Mouse (Mus musculus): ENCODE measurements at regions not wholly inside any gene's neighbourhood (a gene's known extent, or its start where the extent isn't known, plus 50 kb on each side); places are given as distances from the start of the nearest gene placed in this dataset.
"Not testable (repeated sequence)": the region's sequence is repeated elsewhere in the genome, so short reads cannot be mapped to it uniquely, and the experiment has no call there.

DNA sequence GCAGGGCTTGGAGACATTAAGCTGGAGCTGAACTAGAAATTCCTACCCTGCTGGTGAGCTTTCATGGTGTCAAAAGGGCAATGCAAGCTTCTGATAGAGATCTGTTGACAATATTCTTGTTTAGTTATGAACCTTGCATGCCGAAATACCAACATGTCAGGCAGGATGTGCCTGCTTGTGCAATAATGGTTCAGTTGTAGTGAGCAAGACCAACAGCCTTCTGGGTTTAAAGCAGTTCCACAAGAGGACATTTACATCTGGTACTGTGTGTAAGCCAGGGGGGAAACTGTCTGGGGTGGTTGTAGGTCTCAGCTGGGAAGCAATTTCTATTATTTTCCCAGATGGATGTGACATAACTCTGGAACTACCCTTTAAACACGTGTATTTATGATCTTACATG is 987.6 kb upstream of the Gm38303 start:
- no peak for DNase-seq (ENCODE audit: extremely low read depth, low read depth)

DNA sequence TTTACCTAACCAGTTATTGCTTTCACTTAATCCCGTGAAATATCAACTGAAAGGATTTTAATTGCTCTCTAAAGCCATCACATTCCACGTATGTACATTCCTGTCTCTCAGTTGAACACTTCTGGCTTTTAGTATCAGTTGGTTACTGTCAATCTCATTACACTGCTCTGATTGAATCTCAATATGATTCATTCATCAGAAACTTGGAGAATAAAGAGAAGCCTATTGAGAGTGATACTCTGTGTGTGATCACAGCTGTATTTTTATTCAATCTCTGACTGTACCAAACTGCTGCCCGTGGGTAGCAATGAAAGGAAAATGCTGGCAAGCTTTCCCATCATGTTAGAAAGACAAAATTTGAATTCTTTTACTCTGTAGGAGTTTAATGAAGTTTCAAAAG is 957.5 kb upstream of the Gm38303 start:
- DNase-seq (ENCODE audit: extremely low read depth, low read depth) = no peak

DNA sequence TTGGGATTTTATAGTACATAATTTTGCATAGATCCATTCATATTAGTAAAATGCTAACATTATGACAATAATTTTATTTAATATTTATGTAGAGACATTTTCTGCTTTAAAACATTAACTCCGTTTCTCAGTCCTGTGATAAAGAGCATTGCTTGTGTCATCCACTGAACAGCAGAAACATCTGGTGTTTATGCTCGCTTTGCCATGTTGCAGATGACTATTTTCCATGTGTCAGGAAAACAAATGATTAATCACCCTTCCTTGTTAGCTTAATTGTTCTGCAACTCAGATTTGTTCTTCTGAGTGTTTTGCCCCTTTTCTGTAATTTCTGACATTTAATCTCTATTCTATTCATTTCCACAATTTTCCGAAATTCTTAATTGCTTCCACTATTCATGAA is 925.6 kb upstream of the Gm38303 start:
- no peak for DNase-seq (ENCODE audit: extremely low read depth, low read depth)

DNA sequence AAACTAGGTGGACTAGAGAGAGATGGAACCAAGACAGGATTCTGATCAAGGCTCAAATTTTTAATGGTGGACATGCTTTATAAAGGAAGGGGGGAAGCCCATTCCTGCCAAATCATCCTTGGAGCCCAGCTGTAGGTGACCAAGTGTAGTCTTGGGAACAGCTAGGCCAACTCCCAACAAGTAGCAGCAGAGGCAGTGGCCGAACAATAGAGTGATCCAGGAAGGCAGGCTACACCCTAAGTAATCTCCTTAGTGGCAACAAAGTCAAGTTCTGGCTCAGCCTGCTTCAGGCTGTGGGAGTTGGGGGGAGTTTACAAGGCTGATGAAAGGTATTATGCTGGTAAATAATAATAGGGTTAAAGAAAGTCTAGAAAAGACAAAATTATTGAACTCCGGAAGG is 878.5 kb upstream of the Gm38303 start:
- no peak for DNase-seq (ENCODE audit: extremely low read depth, low read depth)

DNA sequence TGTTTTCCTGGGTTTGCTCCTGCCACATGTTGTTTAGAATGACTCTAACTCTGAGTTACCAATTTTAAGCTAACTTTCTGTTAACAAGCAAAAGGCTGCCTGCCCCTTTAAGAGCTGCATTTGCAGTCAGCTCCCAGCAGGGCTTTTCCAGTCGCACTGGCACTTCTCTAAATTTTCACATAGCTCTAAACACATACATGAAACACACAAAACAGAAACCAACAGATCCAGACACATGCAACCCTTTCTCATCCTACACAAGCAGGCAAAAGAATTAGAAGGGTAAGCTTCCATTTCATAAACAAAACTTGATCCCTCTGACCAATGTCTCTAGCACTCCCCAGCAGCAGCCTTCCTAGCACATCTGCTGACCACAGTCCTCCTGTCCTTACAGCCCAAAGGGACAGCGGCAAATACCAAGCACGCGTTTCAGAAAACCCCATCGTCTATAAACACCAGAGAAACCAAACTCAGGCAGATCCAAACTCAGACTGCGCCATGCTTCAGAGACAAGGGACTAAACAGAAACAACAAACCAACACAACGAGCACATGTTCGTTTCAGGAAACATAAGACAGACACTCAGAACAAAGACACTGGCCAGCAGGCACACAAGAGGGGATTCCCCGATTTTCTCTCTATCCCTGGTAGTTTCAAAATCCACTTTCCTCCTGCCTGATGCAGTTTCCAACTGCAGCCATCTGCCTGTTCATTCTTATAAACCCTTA is 877.6 kb upstream of the Gm38303 start:
- DNase-seq (ENCODE audit: extremely low read depth, low read depth) = peak; percentile 15

DNA sequence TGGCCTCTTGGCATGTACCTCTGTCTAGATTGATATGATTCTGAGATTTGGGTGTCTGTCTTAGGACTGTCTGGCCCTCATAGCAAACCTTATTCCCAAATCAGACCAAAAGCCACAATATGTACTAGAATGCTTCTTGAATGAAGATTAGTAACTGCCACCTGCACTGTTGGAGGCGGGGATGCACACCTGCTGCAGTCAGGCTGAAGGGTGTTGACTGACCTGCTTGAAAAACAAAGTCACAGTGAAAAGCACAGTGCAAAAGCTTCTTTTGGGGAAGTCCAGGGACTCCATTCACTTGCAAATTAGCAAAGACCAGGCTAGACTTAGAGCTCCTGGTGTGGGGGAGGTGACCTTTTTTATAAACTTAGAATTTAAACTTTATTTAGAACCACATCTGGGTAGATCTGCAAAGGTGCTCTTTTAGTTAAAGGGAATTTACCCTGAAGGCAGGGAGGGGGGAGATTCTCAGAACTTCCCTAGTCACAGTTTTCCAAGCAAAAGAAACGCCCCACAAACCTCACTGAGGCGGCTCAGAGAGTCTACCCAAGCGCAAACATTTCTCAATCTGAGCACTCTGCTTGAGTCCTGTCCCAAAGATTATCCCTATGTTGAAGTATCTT is 876.9 kb upstream of the Gm38303 start:
- DNase-seq (ENCODE audit: extremely low read depth, low read depth) = not testable (repeated sequence)

DNA sequence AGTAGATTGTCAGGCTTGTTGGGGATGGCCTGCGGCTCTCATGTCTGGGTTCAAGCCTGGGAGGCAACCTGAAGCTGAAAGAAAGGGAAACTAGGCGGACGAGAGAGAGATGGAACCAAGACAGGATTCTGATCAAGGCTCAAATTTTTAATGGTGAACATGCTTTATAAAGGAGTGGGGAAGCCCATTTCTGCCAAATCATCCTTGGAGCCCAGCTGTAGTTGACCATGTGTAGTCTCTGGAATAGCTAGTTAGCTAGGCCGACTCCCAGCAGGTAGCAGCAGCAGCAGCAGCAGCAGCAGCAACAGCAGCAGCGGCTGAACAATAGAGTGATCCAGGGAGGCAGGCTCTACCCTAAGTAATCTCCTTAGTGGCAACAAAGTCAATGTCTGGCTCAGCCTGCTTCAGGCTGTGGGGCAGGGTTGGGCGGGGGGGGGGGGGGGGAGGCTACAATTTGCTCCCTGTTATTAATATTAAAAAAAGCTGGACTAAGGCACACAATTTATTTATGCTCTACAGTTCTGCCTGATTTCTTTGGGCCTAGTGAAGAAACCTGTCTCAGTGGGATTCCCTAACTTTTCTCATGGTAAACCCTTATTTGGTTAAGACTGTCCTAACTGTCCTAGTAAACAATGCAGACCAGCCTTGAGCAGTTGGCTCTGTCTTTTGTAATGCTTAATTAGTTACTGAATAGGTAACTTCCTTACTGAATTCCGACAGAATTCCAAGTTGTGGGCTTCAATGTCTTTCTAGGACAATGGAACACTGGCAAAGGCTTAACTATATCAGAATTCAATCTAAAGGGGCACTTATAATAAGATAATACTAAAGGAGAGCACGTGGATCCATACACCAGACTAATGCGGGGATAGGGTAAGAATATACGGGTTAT is 875.7 kb upstream of the Gm38303 start:
- DNase-seq (ENCODE audit: extremely low read depth, low read depth) = not testable (repeated sequence)

DNA sequence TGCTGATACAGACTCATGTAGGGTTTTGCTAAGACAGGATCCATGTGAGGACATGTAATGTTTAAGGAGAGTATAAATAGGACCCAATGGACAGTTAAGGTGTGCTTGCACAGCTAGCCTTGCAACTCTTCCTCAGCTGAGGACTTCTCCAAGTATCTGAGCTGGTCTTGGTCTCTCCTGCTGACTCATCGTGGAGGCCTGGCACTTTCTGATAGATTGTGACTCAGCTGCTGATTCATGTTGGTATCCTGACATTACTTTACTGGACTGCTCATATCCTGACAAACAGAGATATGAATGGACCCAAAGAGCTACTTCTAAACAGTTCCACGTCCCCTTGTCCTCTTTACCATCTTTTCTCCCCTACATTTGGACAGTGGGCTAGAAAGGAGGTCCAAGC is 838.5 kb upstream of the Gm38303 start:
- DNase-seq (ENCODE audit: extremely low read depth, low read depth) = peak; percentile 49

DNA sequence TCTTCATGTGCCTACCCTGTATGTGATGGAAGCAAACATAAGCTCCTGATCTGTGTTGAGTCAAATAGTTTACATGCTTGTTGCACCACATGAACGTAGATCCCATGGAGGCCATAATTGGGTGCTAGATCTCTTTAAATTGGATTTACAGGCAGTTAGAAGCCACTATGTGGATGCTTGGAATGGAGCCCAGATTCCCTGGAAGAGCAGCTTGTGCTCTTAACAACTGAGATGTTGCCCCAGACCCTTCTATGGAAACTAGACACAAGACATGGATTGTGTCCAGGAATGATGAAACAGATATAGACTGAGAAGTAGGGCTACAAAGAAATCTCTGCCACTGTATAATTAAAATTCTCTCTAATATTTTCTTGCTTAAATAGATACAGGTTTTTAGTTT is 819.9 kb upstream of the Gm38303 start:
- no peak for DNase-seq (ENCODE audit: extremely low read depth, low read depth)

Measured in MEL-GATA-1-ER (cell line).